Mouse (Mus musculus) colon, adult 2 months (tissue): Measurements from ENCODE around the gene Vmn2r102. TPM values are rescaled to one million over a fixed set of nuclear protein-coding genes. Genes with fewer than 3 reads are reported as not detected.

Source experiments
- polyA plus RNA-seq: library from polyadenylated mRNA; depleted of rRNA; stranded (reverse); fragments of >200 nt; gene quantifications from 2 replicates; pipeline ENCODE4 v1.2.3, GENCODE M21; 2012; rRNA removed

Vmn2r102 gene
- polyA plus RNA-seq, result not detected in 2 replicates

DNA sequence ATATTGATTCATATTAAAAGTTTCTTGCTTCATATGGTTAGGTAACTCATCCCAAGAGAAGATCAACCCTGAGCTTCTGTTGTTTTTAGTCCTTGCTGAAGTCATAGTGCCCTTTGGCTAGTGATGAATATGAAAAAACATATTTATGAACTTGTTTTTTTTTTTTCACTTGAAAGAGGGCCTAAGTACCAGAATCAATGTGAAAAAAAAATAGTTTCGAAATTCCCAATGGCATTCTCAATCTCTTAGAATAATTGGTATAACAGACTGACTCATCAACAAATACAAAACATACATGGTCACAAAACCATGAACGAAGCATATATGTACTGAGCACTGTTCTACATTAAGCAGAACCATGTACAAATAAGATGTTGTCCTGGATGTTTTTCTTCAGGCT, at the start of gene Vmn2r102:
Gene Vmn2r102, plus strand, starts transcription at position 301 of the 400 bp plus-strand sequence.

Other genes with a start within 250 kb of the Vmn2r102 start
- not detected in 2 replicates for gene Vmn2r100, start 155.6 kb upstream of the Vmn2r102 start, polyA plus RNA-seq
- not detected in 2 replicates for gene Vmn2r101, start 83.1 kb upstream of the Vmn2r102 start, polyA plus RNA-seq
- not detected in 2 replicates for gene Vmn2r103, start 113.0 kb downstream of the Vmn2r102 start, polyA plus RNA-seq